Mouse (Mus musculus): Measurements from ENCODE around the gene Rad9b. TPM values are rescaled to one million over a fixed set of nuclear protein-coding genes. Genes with fewer than 3 reads are reported as not detected.
A peak's percentile ranks its signal among the peaks of the same experiment; 100 is the strongest.

Rad9b gene
- polyA plus RNA-seq, 1 experiment from 2014 or later: 15.6 TPM

- peak overlapping the region; percentile 87 for H3K9ac ChIP-seq
- H3K4me1 ChIP-seq: peaks cover 10% of the 10 kb centered on the region
- H3K9me3 ChIP-seq (replicated peaks): no peaks in the 10 kb centered on the region
- H3K4me2 ChIP-seq (replicated peaks): peak overlapping the region; percentile 92
- 0 out of 2 replicates have a peak, but pooled peaks have one; percentile 11 for ATAC-seq (ENCODE audit: low FRiP score)
- 54% methylated on average over 16 of the region's 16 CpGs for WGBS
- H3K36me3 ChIP-seq: 0 out of 2 replicates have a peak, but pooled peaks cover 4% of the 10 kb centered on the region
- H3K4me3 ChIP-seq: peak overlapping the region; percentile 86; the same call in 1 of the 2 replicates
- H3K27ac ChIP-seq: no peak overlapping the region
- H3K27me3 ChIP-seq: no peaks in the 10 kb centered on the region
Measured at GRCm38 (mm10) chr5:122391178-122391785, 37.2 kb upstream of the Rad9b start.

- Histone ChIP-seq H3K4me3 (no peak overlapping the region), H3K4me2 (replicated peaks) (no peak overlapping the region), H3K9me3 (replicated peaks) (no peaks in the 10 kb centered on the region), H3K4me1 (peaks cover 10% of the 10 kb centered on the region), H3K36me3 (0 out of 2 replicates have a peak, but pooled peaks cover 4% of the 10 kb centered on the region), H3K27ac (no peak overlapping the region), H3K9ac (no peak overlapping the region), H3K27me3 (no peaks in the 10 kb centered on the region)
- no peak for ATAC-seq (ENCODE audit: low FRiP score)
Measured at GRCm38 (mm10) chr5:122390671-122391070, 36.6 kb upstream of the Rad9b start.

DNA sequence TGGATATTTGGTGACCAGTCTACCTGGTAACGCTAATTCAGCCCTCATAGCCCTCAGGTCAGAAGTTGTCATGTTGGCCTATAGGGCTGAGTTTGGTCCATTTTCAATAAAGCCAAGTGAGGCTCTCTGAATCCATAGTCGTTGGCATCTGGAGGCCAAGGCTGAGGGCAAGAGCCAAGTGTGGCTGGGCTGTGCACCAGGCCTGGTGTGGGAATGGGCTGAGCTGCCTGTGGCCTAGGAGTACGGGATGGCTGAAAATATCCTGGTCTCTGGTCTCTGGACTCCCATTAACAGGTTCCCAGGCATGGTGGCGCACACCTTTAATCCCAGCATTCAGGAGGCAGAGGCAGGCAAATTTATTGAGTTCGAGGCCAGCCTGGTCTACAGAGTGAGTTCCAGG lies 36.0 kb upstream of the Rad9b start:
- H3K9me3 ChIP-seq (replicated peaks): no peaks in the 10 kb centered on the region
- ATAC-seq (ENCODE audit: low FRiP score): no peak
- H3K4me3 ChIP-seq: no peak overlapping the region
- 92% methylated on average over 5 of the region's 5 CpGs for whole genome bisulfite sequencing
- H3K4me1 ChIP-seq: peaks cover 10% of the 10 kb centered on the region
- no peaks in the 10 kb centered on the region for H3K27me3 ChIP-seq
- no peak overlapping the region for H3K9ac ChIP-seq
- no peak overlapping the region for H3K4me2 ChIP-seq (replicated peaks)
- H3K36me3 ChIP-seq: 0 out of 2 replicates have a peak, but pooled peaks cover 4% of the 10 kb centered on the region
- no peak overlapping the region for H3K27ac ChIP-seq

DNA sequence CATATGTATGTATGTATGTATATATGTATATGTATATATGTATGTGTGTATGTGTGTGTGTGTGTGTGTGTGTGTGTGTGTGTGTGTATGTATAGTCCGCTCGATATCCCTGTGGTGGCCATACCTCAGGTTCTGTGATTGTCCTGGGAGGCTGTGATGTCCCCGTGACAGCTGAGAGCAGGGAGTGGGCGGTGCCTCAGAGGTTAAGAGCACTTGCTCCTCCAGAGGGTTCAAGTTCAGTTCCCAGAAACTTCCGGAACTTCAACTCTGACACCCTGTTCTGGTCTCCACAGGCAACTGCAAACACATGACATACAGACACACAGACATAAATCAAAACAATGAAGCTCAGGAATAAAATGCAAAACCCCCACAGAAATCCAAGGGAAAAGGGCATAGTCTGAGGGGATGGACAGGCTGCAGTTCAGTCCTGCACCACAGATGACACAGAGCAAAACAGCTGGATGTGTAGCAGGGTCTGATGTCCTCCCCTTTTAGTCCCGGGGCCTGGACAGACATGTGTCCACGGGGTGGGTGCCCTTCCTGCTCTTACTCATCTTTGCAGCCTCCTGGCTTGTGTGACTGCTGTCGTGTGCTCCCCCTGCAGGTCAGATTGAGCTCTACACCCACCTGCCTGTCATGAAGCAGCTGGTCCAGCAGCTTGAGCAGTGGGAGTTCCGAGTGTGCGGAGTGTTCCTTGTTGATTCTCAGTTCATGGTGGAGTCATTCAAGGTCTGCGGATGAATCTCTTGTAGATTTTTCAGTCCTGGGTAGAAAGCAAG lies 25.5 kb upstream of the Rad9b start:
- no peak overlapping the region for H3K27ac ChIP-seq
- no peak overlapping the region for H3K9ac ChIP-seq
- H3K4me2 ChIP-seq (replicated peaks): no peak overlapping the region
- H3K4me1 ChIP-seq: no peaks in the 10 kb centered on the region
- peak; percentile 58 for ATAC-seq (ENCODE audit: low FRiP score)
- 60% methylated on average over 11 of the region's 11 CpGs for WGBS
- peaks cover 50% of the 10 kb centered on the region for H3K36me3 ChIP-seq
- no peak overlapping the region for H3K4me3 ChIP-seq
- H3K27me3 ChIP-seq: no peaks in the 10 kb centered on the region
- no peaks in the 10 kb centered on the region for H3K9me3 ChIP-seq (replicated peaks)

DNA sequence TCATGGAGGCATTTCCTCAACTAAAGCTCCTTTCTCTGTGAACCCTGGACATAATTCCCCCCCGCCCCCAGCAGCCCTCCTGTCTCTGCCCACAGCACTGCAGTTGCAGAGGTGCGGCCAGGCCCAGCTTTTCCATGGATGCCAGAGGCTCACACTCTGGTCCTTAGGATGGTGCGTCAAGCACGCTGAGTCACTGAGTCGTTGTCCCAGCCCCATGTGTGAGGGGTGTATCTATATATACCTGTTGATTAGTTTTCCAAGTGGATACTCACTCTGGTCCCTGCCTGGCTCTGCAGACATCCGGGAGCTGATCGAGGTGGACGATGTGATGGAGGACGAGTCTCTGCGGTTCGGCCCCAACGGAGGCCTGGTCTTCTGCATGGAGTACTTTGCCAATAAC lies 24.1 kb upstream of the Rad9b start:
- 96% methylated on average over 12 of the region's 12 CpGs for WGBS
- Histone ChIP-seq H3K36me3 (peaks cover 59% of the 10 kb centered on the region), H3K9me3 (replicated peaks) (no peaks in the 10 kb centered on the region), H3K27ac (no peak overlapping the region), H3K9ac (no peak overlapping the region), H3K4me1 (peaks cover 6% of the 10 kb centered on the region), H3K27me3 (no peaks in the 10 kb centered on the region), H3K4me3 (no peak overlapping the region), H3K4me2 (replicated peaks) (no peak overlapping the region)
- ATAC-seq (ENCODE audit: low FRiP score): no peak

GRCm38 (mm10) chr5:122377101-122377833 lies 23.2 kb upstream of the Rad9b start:
- H3K4me2 ChIP-seq (replicated peaks): no peak overlapping the region
- peaks cover 54% of the 10 kb centered on the region for H3K36me3 ChIP-seq
- WGBS: 90% methylated on average over 4 of the region's 4 CpGs
- H3K9ac ChIP-seq: no peak overlapping the region
- no peak for ATAC-seq (ENCODE audit: low FRiP score)
- H3K4me3 ChIP-seq: no peak overlapping the region
- no peaks in the 10 kb centered on the region for H3K9me3 ChIP-seq (replicated peaks)
- H3K27ac ChIP-seq: no peak overlapping the region
- no peaks in the 10 kb centered on the region for H3K27me3 ChIP-seq
- H3K4me1 ChIP-seq: peaks cover 10% of the 10 kb centered on the region

- ATAC-seq (ENCODE audit: low FRiP score): no peak
Measured at GRCm38 (mm10) chr5:122372878-122373277, 18.8 kb upstream of the Rad9b start.

GRCm38 (mm10) chr5:122372192-122372769 lies 18.2 kb upstream of the Rad9b start, which contains the start of gene Fam216a:
Fam216a (minus strand) TSS chr5:122372364.
- peak within 1 kb of the TSS; percentile 78 for H3K4me2 ChIP-seq (replicated peaks)
- peaks cover 20% of the 10 kb centered on the region for H3K4me1 ChIP-seq
- peaks cover 47% of the 10 kb centered on the region for H3K36me3 ChIP-seq
- no peaks in the 10 kb centered on the region for H3K27me3 ChIP-seq
- H3K9ac ChIP-seq: peak within 1 kb of the TSS; percentile 84
- peak within 1 kb of the TSS; percentile 94 for H3K27ac ChIP-seq
- WGBS: under 1% methylated on average over 52 of the region's 53 CpGs
- no peaks in the 10 kb centered on the region for H3K9me3 ChIP-seq (replicated peaks)
- ATAC-seq (ENCODE audit: low FRiP score): peak; percentile 94
- H3K4me3 ChIP-seq: peak within 1 kb of the TSS; percentile 68

More at GRCm38 (mm10) chr5:122372878-122373277, 18.8 kb upstream of the Rad9b start:
- Histone ChIP-seq H3K36me3 (peaks cover 41% of the 10 kb centered on the region), H3K9ac (peak overlapping the region; percentile 65), H3K27ac (peak overlapping the region; percentile 94), H3K4me2 (replicated peaks) (peak overlapping the region; percentile 78), H3K27me3 (no peaks in the 10 kb centered on the region), H3K4me1 (peaks cover 20% of the 10 kb centered on the region), H3K9me3 (replicated peaks) (no peaks in the 10 kb centered on the region), H3K4me3 (peak overlapping the region; percentile 68)
- WGBS: 7% methylated on average over 5 of the region's 5 CpGs

DNA sequence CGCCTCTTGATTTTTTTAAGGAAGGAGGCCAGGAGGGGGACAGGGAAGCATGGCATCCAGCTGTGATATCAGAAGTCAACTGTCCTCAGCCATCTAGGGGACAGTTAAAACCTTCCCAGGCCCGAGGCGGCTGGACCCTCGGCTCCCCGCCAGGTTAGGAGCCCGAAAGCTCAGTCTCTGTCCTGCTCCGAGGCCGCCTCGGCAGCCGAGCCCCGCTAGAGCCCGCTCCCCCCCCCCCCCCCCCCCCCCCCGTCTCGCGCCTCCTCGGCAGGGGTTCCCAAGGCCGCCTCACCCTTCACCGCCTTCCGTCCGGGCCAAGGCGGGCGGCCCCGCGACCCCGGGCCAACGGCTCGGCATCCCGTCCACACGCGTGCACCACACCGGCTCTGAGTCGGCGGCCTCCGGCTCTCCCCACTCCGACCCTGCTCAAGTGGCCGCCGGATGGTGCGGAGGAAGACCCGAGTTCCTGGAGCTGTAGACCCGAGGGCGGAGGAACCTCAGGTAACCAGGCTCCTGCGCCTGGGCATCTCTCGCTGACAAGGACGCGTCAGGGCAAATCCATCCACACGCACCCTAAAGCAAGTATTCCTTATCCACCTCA lies 17.7 kb upstream of the Rad9b start, which contains the start of gene Gpn3:
Gene Gpn3 (plus strand): TSS at position 286 of the 601 bp plus-strand sequence.
- peak within 1 kb of the TSS; percentile 94 for H3K27ac ChIP-seq
- peaks cover 48% of the 10 kb centered on the region for H3K36me3 ChIP-seq
- H3K9ac ChIP-seq: peak within 1 kb of the TSS; percentile 84
- peak within 1 kb of the TSS; percentile 78 for H3K4me2 ChIP-seq (replicated peaks)
- peak; percentile 86 for ATAC-seq (ENCODE audit: low FRiP score)
- H3K4me1 ChIP-seq: peaks cover 20% of the 10 kb centered on the region
- H3K27me3 ChIP-seq: no peaks in the 10 kb centered on the region
- under 1% methylated on average over 27 of the region's 46 CpGs for WGBS
- peak within 1 kb of the TSS; percentile 68 for H3K4me3 ChIP-seq
- no peaks in the 10 kb centered on the region for H3K9me3 ChIP-seq (replicated peaks)

GRCm38 (mm10) chr5:122354492-122355067 lies 547 bp upstream of the Rad9b start:
- ATAC-seq (ENCODE audit: low FRiP score): peak; percentile 85; the same call in 1 of the 2 replicates
- WGBS: under 1% methylated on average over 52 of the region's 57 CpGs
- peak overlapping the region; percentile 93 for H3K9ac ChIP-seq

GRCm38 (mm10) chr5:122345777-122346176 lies 8.3 kb downstream of the Rad9b start:
- 85% methylated on average over 4 of the region's 4 CpGs for WGBS
- Histone ChIP-seq H3K9me3 (replicated peaks) (no peaks in the 10 kb centered on the region), H3K4me3 (no peak overlapping the region), H3K27me3 (no peaks in the 10 kb centered on the region; the same call in 1 of the 2 replicates), H3K4me1 (no peaks in the 10 kb centered on the region), H3K36me3 (no peaks in the 10 kb centered on the region), H3K27ac (no peak overlapping the region), H3K9ac (no peak overlapping the region), H3K4me2 (replicated peaks) (no peak overlapping the region)
- ATAC-seq (ENCODE audit: low FRiP score): no peak

More at GRCm38 (mm10) chr5:122354492-122355067, 547 bp upstream of the Rad9b start:
- H3K36me3 ChIP-seq: peaks cover 7% of the 10 kb centered on the region; the same call in 1 of the 2 replicates
- peak overlapping the region; percentile 97 for H3K4me3 ChIP-seq
- H3K4me2 ChIP-seq (replicated peaks): peak overlapping the region; percentile 77
- peaks cover 3% of the 10 kb centered on the region for H3K4me1 ChIP-seq
- H3K9me3 ChIP-seq (replicated peaks): no peaks in the 10 kb centered on the region
- peak overlapping the region; percentile 86 for H3K27ac ChIP-seq
- H3K27me3 ChIP-seq: no peaks in the 10 kb centered on the region; the same call in 1 of the 2 replicates

Data from hindbrain, embryonic 12.5 days (tissue).